Mouse (Mus musculus): ENCODE results near the gene Tomm20l. TPM values are rescaled to one million over a fixed set of nuclear protein-coding genes. Genes with fewer than 3 reads are reported as not detected.

The Tomm20l gene
- polyA plus RNA-seq, 1 experiment from 2014 or later = 1.2 TPM

DNA sequence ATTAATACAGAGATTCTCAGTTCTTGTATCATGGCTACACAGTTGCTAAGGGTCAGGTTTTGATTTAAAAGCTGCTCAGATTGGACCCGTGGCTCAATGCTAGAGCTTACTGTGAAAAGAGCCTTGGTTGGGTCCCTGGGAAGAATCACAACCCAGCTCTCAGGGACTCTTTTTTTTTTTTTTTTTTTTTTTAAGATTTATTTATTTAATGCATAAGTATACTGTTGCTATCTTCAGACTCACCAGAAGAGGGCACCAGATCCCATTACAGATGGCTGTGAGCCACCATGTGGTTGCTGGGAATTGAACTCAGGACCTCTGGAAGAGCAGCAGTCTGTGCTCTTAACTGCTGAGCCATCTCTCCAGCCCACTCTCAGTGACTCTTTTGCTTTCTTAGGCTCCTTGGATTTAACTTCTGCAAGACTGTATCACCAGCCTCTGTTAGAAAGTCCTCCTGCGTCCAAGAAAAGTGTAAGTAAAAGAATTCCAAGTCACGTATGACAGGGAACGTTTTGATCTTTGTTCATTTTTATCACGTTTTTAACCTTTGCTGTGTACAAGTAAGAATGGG is 28.1 kb downstream of the Tomm20l start:
- Histone ChIP-seq H3K9ac (ENCODE audit: low read depth, low read length) (no peak overlapping the region), H3K4me3 (ENCODE audit: low read depth, low read length) (no peak overlapping the region), H3K36me3 (ENCODE audit: control insufficient read depth, insufficient read depth, low read length) (peaks cover 47% of the 10 kb centered on the region), H3K27ac (replicated peaks; ENCODE audit: low read depth, low read length) (no peak overlapping the region), H3K4me1 (ENCODE audit: control insufficient read depth, insufficient read depth, low read length) (peaks cover 12% of the 10 kb centered on the region), H3K9me3 (ENCODE audit: control insufficient read depth, low read length) (no peaks in the 10 kb centered on the region), H3K4me2 (ENCODE audit: low read depth, low read length) (peak overlapping the region; percentile 89), H3K27me3 (replicated peaks; ENCODE audit: control insufficient read depth, insufficient read depth, low read length) (no peaks in the 10 kb centered on the region)
- ATAC-seq (ENCODE audit: low read depth) = no peak
- 80% methylated on average over 5 of the region's 5 CpGs for WGBS
- no peak for DNase-seq (ENCODE audit: low spot score)

- DNase-seq (ENCODE audit: low spot score) = no peak
- H3K9me3 ChIP-seq (ENCODE audit: control insufficient read depth, low read length) = no peaks in the 10 kb centered on the region
- no peak overlapping the region for H3K27ac ChIP-seq (replicated peaks; ENCODE audit: low read depth, low read length)
- no peaks in the 10 kb centered on the region for H3K27me3 ChIP-seq (replicated peaks; ENCODE audit: control insufficient read depth, insufficient read depth, low read length)
- H3K4me1 ChIP-seq (ENCODE audit: control insufficient read depth, insufficient read depth, low read length) = peaks cover 9% of the 10 kb centered on the region; the same call in 1 of the 2 replicates
- H3K36me3 ChIP-seq (ENCODE audit: control insufficient read depth, insufficient read depth, low read length) = peaks cover 65% of the 10 kb centered on the region
- H3K4me3 ChIP-seq (ENCODE audit: low read depth, low read length) = no peak overlapping the region
- H3K9ac ChIP-seq (ENCODE audit: low read depth, low read length) = no peak overlapping the region
- H3K4me2 ChIP-seq (ENCODE audit: low read depth, low read length) = no peak overlapping the region
- no peak for ATAC-seq (ENCODE audit: low read depth)
Observed at GRCm38 (mm10) chr12:71141189-71141588, 30.0 kb downstream of the Tomm20l start.

DNA sequence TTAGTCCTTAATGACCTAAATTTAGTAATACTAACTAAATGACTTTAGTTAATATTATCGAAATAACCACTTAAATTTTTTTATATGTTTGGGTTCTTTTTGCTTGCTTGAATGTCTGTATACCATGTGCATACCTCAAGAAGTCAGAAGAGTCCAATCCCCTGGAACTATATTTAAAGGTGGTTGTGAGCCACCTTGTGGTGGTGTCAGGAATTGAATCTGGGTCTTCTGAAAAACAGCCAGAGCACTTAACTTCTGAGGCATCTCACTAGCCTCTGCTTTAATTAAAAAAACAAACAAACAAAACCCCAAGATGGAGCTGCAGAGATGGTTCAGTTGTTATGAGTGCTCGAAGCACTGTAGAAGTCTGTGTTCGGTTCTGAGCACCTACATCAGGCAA is 36.4 kb downstream of the Tomm20l start:
- Histone ChIP-seq H3K27ac (replicated peaks; ENCODE audit: low read depth, low read length) (no peak overlapping the region), H3K9ac (ENCODE audit: low read depth, low read length) (no peak overlapping the region), H3K4me2 (ENCODE audit: low read depth, low read length) (no peak overlapping the region), H3K4me3 (ENCODE audit: low read depth, low read length) (no peak overlapping the region), H3K4me1 (ENCODE audit: control insufficient read depth, insufficient read depth, low read length) (no peaks in the 10 kb centered on the region), H3K36me3 (ENCODE audit: control insufficient read depth, insufficient read depth, low read length) (peaks cover 82% of the 10 kb centered on the region), H3K9me3 (ENCODE audit: control insufficient read depth, low read length) (no peaks in the 10 kb centered on the region), H3K27me3 (replicated peaks; ENCODE audit: control insufficient read depth, insufficient read depth, low read length) (no peaks in the 10 kb centered on the region)
- ATAC-seq (ENCODE audit: low read depth) (no peak), DNase-seq (ENCODE audit: low spot score) (peak; percentile 27)
- 87% methylated on average over 3 of the region's 3 CpGs for WGBS

DNA sequence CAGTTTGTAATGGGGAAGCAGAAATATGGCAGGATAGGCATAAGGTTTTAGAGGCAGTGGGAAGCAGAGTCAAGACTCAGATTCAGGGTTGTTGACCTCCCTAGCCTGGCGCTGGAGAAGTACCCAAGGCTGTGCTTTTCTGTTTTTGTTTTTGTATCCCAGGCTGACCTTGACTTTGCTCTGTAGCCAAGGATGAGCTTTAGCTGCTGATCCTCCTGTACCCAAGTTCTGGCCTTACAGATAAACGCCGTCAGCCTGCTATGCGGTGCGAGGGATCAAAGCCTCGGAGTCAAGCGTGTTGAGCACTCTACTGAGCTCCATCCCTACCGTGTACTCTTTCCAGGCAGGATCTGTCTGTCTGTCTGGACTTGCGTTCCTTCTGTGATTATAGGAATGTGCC is 37.6 kb downstream of the Tomm20l start:
- Histone ChIP-seq H3K9me3 (ENCODE audit: control insufficient read depth, low read length) (no peaks in the 10 kb centered on the region), H3K27me3 (replicated peaks; ENCODE audit: control insufficient read depth, insufficient read depth, low read length) (no peaks in the 10 kb centered on the region), H3K36me3 (ENCODE audit: control insufficient read depth, insufficient read depth, low read length) (peaks cover 81% of the 10 kb centered on the region), H3K4me2 (ENCODE audit: low read depth, low read length) (no peak overlapping the region), H3K9ac (ENCODE audit: low read depth, low read length) (no peak overlapping the region), H3K4me1 (ENCODE audit: control insufficient read depth, insufficient read depth, low read length) (no peaks in the 10 kb centered on the region), H3K4me3 (ENCODE audit: low read depth, low read length) (no peak overlapping the region), H3K27ac (replicated peaks; ENCODE audit: low read depth, low read length) (no peak overlapping the region)
- ATAC-seq (ENCODE audit: low read depth) = no peak
- 95% methylated on average over 9 of the region's 9 CpGs for WGBS
- no peak for DNase-seq (ENCODE audit: low spot score)

DNA sequence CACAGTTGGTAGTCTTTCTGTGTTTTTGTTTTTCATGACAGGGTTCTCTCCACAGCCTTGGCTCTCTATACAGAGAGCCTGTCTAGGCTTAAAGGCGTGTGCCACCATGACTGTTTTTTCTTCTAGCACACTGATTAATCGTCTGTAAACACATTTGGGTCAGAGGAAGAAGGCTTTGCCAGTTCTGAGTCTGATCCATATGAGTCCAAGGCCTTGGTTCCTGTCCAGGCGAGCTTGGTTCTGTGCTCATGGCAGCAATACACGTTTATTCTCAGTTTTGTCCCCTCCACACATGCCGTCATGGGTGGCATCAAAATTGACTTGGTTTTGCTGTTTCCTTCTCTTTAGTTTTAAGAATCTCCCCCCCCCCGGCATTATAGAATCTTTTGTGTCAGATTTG is 38.2 kb downstream of the Tomm20l start:
- DNase-seq (ENCODE audit: low spot score) = no peak
- Histone ChIP-seq H3K9me3 (ENCODE audit: control insufficient read depth, low read length) (no peaks in the 10 kb centered on the region), H3K4me3 (ENCODE audit: low read depth, low read length) (no peak overlapping the region), H3K4me1 (ENCODE audit: control insufficient read depth, insufficient read depth, low read length) (no peaks in the 10 kb centered on the region), H3K9ac (ENCODE audit: low read depth, low read length) (no peak overlapping the region), H3K4me2 (ENCODE audit: low read depth, low read length) (no peak overlapping the region), H3K27me3 (replicated peaks; ENCODE audit: control insufficient read depth, insufficient read depth, low read length) (no peaks in the 10 kb centered on the region), H3K36me3 (ENCODE audit: control insufficient read depth, insufficient read depth, low read length) (peaks cover 74% of the 10 kb centered on the region), H3K27ac (replicated peaks; ENCODE audit: low read depth, low read length) (no peak overlapping the region)
- WGBS = 90% methylated on average over 6 of the region's 6 CpGs
- no peak for ATAC-seq (ENCODE audit: low read depth)

- H3K27ac ChIP-seq (replicated peaks; ENCODE audit: low read depth, low read length) = no peak overlapping the region
- DNase-seq (ENCODE audit: low spot score) (no peak), ATAC-seq (ENCODE audit: low read depth) (no peak)
- H3K4me3 ChIP-seq (ENCODE audit: low read depth, low read length) = no peak overlapping the region
- no peaks in the 10 kb centered on the region for H3K27me3 ChIP-seq (replicated peaks; ENCODE audit: control insufficient read depth, insufficient read depth, low read length)
- no peaks in the 10 kb centered on the region for H3K9me3 ChIP-seq (ENCODE audit: control insufficient read depth, low read length)
- WGBS = 96% methylated on average over 8 of the region's 8 CpGs
- H3K9ac ChIP-seq (ENCODE audit: low read depth, low read length) = no peak overlapping the region
- H3K4me2 ChIP-seq (ENCODE audit: low read depth, low read length) = no peak overlapping the region
- peaks cover 75% of the 10 kb centered on the region for H3K36me3 ChIP-seq (ENCODE audit: control insufficient read depth, insufficient read depth, low read length)
- H3K4me1 ChIP-seq (ENCODE audit: control insufficient read depth, insufficient read depth, low read length) = no peaks in the 10 kb centered on the region
Observed at GRCm38 (mm10) chr12:71150167-71150566, 38.9 kb downstream of the Tomm20l start.

GRCm38 (mm10) chr12:71154979-71155378 is 43.8 kb downstream of the Tomm20l start:
- Histone ChIP-seq H3K9me3 (ENCODE audit: control insufficient read depth, low read length) (no peaks in the 10 kb centered on the region), H3K4me2 (ENCODE audit: low read depth, low read length) (no peak overlapping the region), H3K27ac (replicated peaks; ENCODE audit: low read depth, low read length) (no peak overlapping the region), H3K4me3 (ENCODE audit: low read depth, low read length) (no peak overlapping the region), H3K36me3 (ENCODE audit: control insufficient read depth, insufficient read depth, low read length) (peaks cover 75% of the 10 kb centered on the region), H3K27me3 (replicated peaks; ENCODE audit: control insufficient read depth, insufficient read depth, low read length) (no peaks in the 10 kb centered on the region), H3K4me1 (ENCODE audit: control insufficient read depth, insufficient read depth, low read length) (no peaks in the 10 kb centered on the region), H3K9ac (ENCODE audit: low read depth, low read length) (no peak overlapping the region)
- 93% methylated on average over 6 of the region's 6 CpGs for WGBS
- DNase-seq (ENCODE audit: low spot score) (no peak), ATAC-seq (ENCODE audit: low read depth) (no peak)

- ATAC-seq (ENCODE audit: low read depth) = no peak
- no peak overlapping the region for H3K27ac ChIP-seq (replicated peaks; ENCODE audit: low read depth, low read length)
- no peak overlapping the region for H3K4me3 ChIP-seq (ENCODE audit: low read depth, low read length)
- no peak overlapping the region for H3K4me2 ChIP-seq (ENCODE audit: low read depth, low read length)
- no peaks in the 10 kb centered on the region for H3K4me1 ChIP-seq (ENCODE audit: control insufficient read depth, insufficient read depth, low read length)
- 84% methylated on average over 6 of the region's 6 CpGs for WGBS
- H3K36me3 ChIP-seq (ENCODE audit: control insufficient read depth, insufficient read depth, low read length) = peaks cover 80% of the 10 kb centered on the region
- no peaks in the 10 kb centered on the region for H3K9me3 ChIP-seq (ENCODE audit: control insufficient read depth, low read length)
- no peaks in the 10 kb centered on the region for H3K27me3 ChIP-seq (replicated peaks; ENCODE audit: control insufficient read depth, insufficient read depth, low read length)
- no peak overlapping the region for H3K9ac ChIP-seq (ENCODE audit: low read depth, low read length)
- no peak for DNase-seq (ENCODE audit: low spot score)
Observed at GRCm38 (mm10) chr12:71157974-71158373, 46.7 kb downstream of the Tomm20l start.

- no peak overlapping the region for H3K4me2 ChIP-seq (ENCODE audit: low read depth, low read length)
- no peaks in the 10 kb centered on the region for H3K27me3 ChIP-seq (replicated peaks; ENCODE audit: control insufficient read depth, insufficient read depth, low read length)
- no peaks in the 10 kb centered on the region for H3K9me3 ChIP-seq (ENCODE audit: control insufficient read depth, low read length)
- peaks cover 71% of the 10 kb centered on the region for H3K36me3 ChIP-seq (ENCODE audit: control insufficient read depth, insufficient read depth, low read length)
- H3K4me1 ChIP-seq (ENCODE audit: control insufficient read depth, insufficient read depth, low read length) = no peaks in the 10 kb centered on the region
- ATAC-seq (ENCODE audit: low read depth) (no peak), DNase-seq (ENCODE audit: low spot score) (no peak)
- H3K27ac ChIP-seq (replicated peaks; ENCODE audit: low read depth, low read length) = no peak overlapping the region
- WGBS = 95% methylated on average over 9 of the region's 9 CpGs
- no peak overlapping the region for H3K4me3 ChIP-seq (ENCODE audit: low read depth, low read length)
- H3K9ac ChIP-seq (ENCODE audit: low read depth, low read length) = no peak overlapping the region
Observed at GRCm38 (mm10) chr12:71164410-71164809, 53.2 kb downstream of the Tomm20l start.
